Mouse (Mus musculus): ENCODE results near the gene Olfr48.

The Olfr48 gene

DNA sequence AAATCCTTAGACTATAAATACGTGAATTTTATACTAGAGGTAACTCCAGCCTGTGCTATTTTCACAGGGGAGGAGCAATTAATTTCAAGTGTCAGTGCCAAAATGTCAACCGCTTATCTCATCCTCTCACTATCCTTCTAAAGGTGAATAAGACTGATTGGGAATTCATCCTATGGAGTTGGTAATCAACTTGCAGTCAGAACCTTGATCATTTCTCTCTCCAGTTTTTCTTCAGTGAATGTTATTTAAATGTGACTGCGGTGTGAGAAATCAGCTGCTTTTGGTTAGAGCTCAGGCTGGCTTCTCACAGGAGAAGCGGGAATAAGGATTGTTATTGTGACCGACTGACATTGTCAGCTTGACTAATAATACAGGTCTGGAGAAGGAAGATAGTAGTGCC is at the start of gene Olfr48:
Gene Olfr48, minus strand, starts transcription at position 101 of the 400 bp plus-strand sequence.
- no peak for DNase-seq (ENCODE audit: low read depth, low spot score)

DNA sequence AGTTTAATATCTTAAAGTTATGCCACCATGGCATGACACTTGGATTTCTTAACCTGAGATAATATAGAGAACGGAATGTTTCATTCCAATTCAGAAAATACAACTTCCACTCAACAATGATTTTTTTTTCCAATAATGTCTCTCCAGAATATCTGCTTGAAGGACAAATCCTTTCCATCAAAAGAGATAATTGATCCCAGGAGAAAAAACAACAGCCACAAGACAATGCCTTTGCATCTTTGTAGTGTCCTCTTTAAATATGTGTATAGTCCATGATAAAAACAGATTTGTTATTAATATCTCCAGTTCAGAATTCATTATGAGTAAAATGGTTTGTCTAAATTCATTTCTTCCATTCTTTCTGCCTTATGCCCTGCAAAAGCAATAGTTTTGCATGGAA is 30.1 kb upstream of the Olfr48 start, which contains the start of gene Olfr1257:
Gene Olfr1257, plus strand, starts transcription at position 301 of the 400 bp plus-strand sequence.
- DNase-seq (ENCODE audit: low read depth, low spot score) = no peak

GRCm38 (mm10) chr2:89849230-89849629 is 1.2 kb upstream of the Olfr48 start:
- no peak for DNase-seq (ENCODE audit: low read depth, low spot score)

GRCm38 (mm10) chr2:89841455-89841854 is 6.5 kb downstream of the Olfr48 start, which contains the start of gene Olfr1256:
Gene Olfr1256 (minus strand): TSS chr2:89841555.
- DNase-seq (ENCODE audit: low read depth, low spot score) = no peak

GRCm38 (mm10) chr2:89820216-89820615 is 27.8 kb downstream of the Olfr48 start:
- no peak for DNase-seq (ENCODE audit: low read depth, low spot score)

DNA sequence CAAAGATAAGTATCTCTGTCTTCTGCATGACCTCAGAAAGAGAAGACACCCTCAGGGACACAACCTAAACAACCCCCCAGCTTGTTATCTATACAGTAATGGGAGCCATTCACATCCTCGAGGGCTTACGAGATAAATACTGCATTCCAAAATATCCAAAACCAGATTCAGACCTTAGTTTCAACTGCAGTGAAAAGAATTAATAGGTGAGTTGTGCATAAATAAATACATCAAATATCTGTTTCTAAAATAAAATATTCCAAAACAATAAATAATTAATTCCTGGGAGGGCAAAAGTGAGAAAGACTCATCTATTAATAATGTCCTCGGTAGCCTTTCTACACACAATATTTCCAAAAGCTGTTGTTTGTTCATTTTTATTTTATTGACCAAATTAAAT is 36.3 kb downstream of the Olfr48 start, which contains the start of gene Olfr1255:
Gene Olfr1255, plus strand, starts transcription at position 301 of the 400 bp plus-strand sequence.
- no peak for DNase-seq (ENCODE audit: low read depth, low spot score)

DNA sequence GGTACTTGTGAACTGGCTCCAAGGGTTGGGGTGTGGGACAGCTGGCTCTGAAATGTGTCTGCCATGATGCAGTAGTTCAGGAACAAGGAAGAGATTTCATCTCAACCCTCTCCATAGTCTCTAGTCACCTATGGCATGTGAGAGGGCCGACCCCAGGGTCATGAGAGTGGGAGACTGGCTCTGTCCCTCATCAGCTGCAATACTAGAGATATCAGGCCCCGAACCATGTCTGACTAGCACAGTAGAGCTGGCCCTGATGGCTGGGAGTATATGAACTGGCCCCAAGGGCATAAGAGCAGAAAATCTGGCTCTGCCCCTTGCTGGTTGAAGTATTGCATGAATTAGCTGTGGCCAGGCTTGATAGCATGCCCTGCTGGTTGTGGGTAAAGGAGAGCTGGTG is 37.3 kb downstream of the Olfr48 start:
- DNase-seq (ENCODE audit: low read depth, low spot score) = no peak

DNA sequence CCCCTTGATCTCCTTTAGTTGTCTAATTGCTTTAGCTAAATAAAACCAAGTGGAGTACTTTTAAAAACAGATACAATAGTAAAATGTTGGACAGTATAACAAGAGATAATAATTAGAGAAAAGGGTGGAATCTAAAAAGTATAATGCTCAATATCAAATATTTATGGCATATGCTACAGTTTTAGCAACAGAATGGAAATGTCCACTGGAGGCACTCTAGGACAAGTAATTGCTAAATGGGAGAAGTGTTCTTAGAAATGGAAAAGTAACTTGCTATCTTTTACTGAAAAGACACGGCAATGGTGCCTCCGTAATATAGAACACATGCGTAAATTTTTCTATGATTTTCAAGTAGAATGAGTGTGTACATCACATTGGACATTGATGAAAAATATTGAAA is 48.4 kb downstream of the Olfr48 start:
- no peak for DNase-seq (ENCODE audit: low read depth, low spot score)

GRCm38 (mm10) chr2:89793519-89793918 is 54.5 kb downstream of the Olfr48 start, which contains the start of gene Olfr1254:
Gene Olfr1254 (minus strand): TSS chr2:89793619.
- DNase-seq (ENCODE audit: low read depth, low spot score) = no peak

All from brain, embryonic 18.5 days (tissue).